Mouse (Mus musculus): ENCODE measurements around the gene Mcrip2. TPM values are rescaled to one million over a fixed set of nuclear protein-coding genes. Genes with fewer than 3 reads are reported as not detected.

Gene Mcrip2
- polyA plus RNA-seq, 1 experiment, result 258 TPM

- no peak for TF ChIP-seq CTCF (conservative IDR thresholded peaks at IDR 0.05; ENCODE audit: insufficient read depth, insufficient read length, low read depth, low read length)
- TF ChIP-seq POLR2A (IDR thresholded peaks at IDR 0.05; ENCODE audit: low read depth, low read length), result no peak
- Histone ChIP-seq H3K36me3 (ENCODE audit: control insufficient read depth, insufficient read depth, low read length) (no peaks in the 10 kb centered on the region), H3K27ac (ENCODE audit: insufficient read depth, low read depth, low read length) (no peak overlapping the region), H3K27me3 (replicated peaks; ENCODE audit: control insufficient read depth, insufficient read depth, low read length) (no peaks in the 10 kb centered on the region), H3K4me1 (ENCODE audit: control insufficient read depth, insufficient read depth, low read length) (peaks cover 13% of the 10 kb centered on the region; the same call in 1 of the 2 replicates), H3K4me3 (ENCODE audit: insufficient read depth, low read depth, low read length) (no peak overlapping the region)
- 36% methylated on average over 4 of the region's 4 CpGs for WGBS
- no peak for DNase-seq
These were observed 13.1 kb upstream of the Mcrip2 start for GRCm38 (mm10) chr17:25881691-25882090.

GRCm38 (mm10) chr17:25880913-25881641 is 12.5 kb upstream of the Mcrip2 start:
- no peaks in the 10 kb centered on the region for H3K36me3 ChIP-seq (ENCODE audit: control insufficient read depth, insufficient read depth, low read length)
- TF ChIP-seq POLR2A (IDR thresholded peaks at IDR 0.05; ENCODE audit: low read depth, low read length) (no peak), CTCF (conservative IDR thresholded peaks at IDR 0.05; ENCODE audit: insufficient read depth, insufficient read length, low read depth, low read length) (no peak)
- WGBS, result 26% methylated on average over 5 of the region's 5 CpGs
- H3K27me3 ChIP-seq (replicated peaks; ENCODE audit: control insufficient read depth, insufficient read depth, low read length), result no peaks in the 10 kb centered on the region
- no peak overlapping the region for H3K27ac ChIP-seq (ENCODE audit: insufficient read depth, low read depth, low read length)
- peak; percentile 71 for DNase-seq
- H3K4me3 ChIP-seq (ENCODE audit: insufficient read depth, low read depth, low read length), result no peak overlapping the region
- peaks cover 19% of the 10 kb centered on the region; the same call in 1 of the 2 replicates for H3K4me1 ChIP-seq (ENCODE audit: control insufficient read depth, insufficient read depth, low read length)

- DNase-seq, result no peak
- H3K27me3 ChIP-seq (replicated peaks; ENCODE audit: control insufficient read depth, insufficient read depth, low read length), result no peaks in the 10 kb centered on the region
- H3K4me3 ChIP-seq (ENCODE audit: insufficient read depth, low read depth, low read length), result no peak within 1 kb of the TSS
- WGBS, result 42% methylated on average over 5 of the region's 5 CpGs
- no peak within 1 kb of the TSS for H3K27ac ChIP-seq (ENCODE audit: insufficient read depth, low read depth, low read length)
- TF ChIP-seq POLR2A (IDR thresholded peaks at IDR 0.05; ENCODE audit: low read depth, low read length) (no peak), CTCF (conservative IDR thresholded peaks at IDR 0.05; ENCODE audit: insufficient read depth, insufficient read length, low read depth, low read length) (no peak)
- no peaks in the 10 kb centered on the region for H3K36me3 ChIP-seq (ENCODE audit: control insufficient read depth, insufficient read depth, low read length)
- H3K4me1 ChIP-seq (ENCODE audit: control insufficient read depth, insufficient read depth, low read length), result peaks cover 22% of the 10 kb centered on the region; the same call in 1 of the 2 replicates
These were observed 11.8 kb upstream of the Mcrip2 start, which contains the start of gene Wfikkn1 for GRCm38 (mm10) chr17:25880196-25880910. Gene Wfikkn1 (minus strand): TSS chr17:25880858.

GRCm38 (mm10) chr17:25879750-25880149 is 11.2 kb upstream of the Mcrip2 start:
- TF ChIP-seq POLR2A (IDR thresholded peaks at IDR 0.05; ENCODE audit: low read depth, low read length) (no peak), CTCF (conservative IDR thresholded peaks at IDR 0.05; ENCODE audit: insufficient read depth, insufficient read length, low read depth, low read length) (no peak)
- 54% methylated on average over 8 of the region's 8 CpGs for WGBS

GRCm38 (mm10) chr17:25879261-25879660 is 10.7 kb upstream of the Mcrip2 start:
- Histone ChIP-seq H3K27me3 (replicated peaks; ENCODE audit: control insufficient read depth, insufficient read depth, low read length) (no peaks in the 10 kb centered on the region), H3K4me3 (ENCODE audit: insufficient read depth, low read depth, low read length) (no peak overlapping the region), H3K36me3 (ENCODE audit: control insufficient read depth, insufficient read depth, low read length) (no peaks in the 10 kb centered on the region), H3K4me1 (ENCODE audit: control insufficient read depth, insufficient read depth, low read length) (peaks cover 27% of the 10 kb centered on the region; the same call in 1 of the 2 replicates), H3K27ac (ENCODE audit: insufficient read depth, low read depth, low read length) (no peak overlapping the region)
- TF ChIP-seq CTCF (conservative IDR thresholded peaks at IDR 0.05; ENCODE audit: insufficient read depth, insufficient read length, low read depth, low read length) (peak; percentile 70), POLR2A (IDR thresholded peaks at IDR 0.05; ENCODE audit: low read depth, low read length) (no peak)
- 42% methylated on average over 4 of the region's 4 CpGs for WGBS
- peak; percentile 82 for DNase-seq

More at GRCm38 (mm10) chr17:25879750-25880149, 11.2 kb upstream of the Mcrip2 start:
- Histone ChIP-seq H3K36me3 (ENCODE audit: control insufficient read depth, insufficient read depth, low read length) (no peaks in the 10 kb centered on the region), H3K27me3 (replicated peaks; ENCODE audit: control insufficient read depth, insufficient read depth, low read length) (no peaks in the 10 kb centered on the region), H3K27ac (ENCODE audit: insufficient read depth, low read depth, low read length) (no peak overlapping the region), H3K4me3 (ENCODE audit: insufficient read depth, low read depth, low read length) (no peak overlapping the region), H3K4me1 (ENCODE audit: control insufficient read depth, insufficient read depth, low read length) (peaks cover 22% of the 10 kb centered on the region; the same call in 1 of the 2 replicates)
- no peak for DNase-seq

GRCm38 (mm10) chr17:25878611-25879180 is 10.1 kb upstream of the Mcrip2 start:
- no peaks in the 10 kb centered on the region for H3K36me3 ChIP-seq (ENCODE audit: control insufficient read depth, insufficient read depth, low read length)
- DNase-seq, result no peak
- no peak overlapping the region for H3K4me3 ChIP-seq (ENCODE audit: insufficient read depth, low read depth, low read length)
- H3K27me3 ChIP-seq (replicated peaks; ENCODE audit: control insufficient read depth, insufficient read depth, low read length), result no peaks in the 10 kb centered on the region
- TF ChIP-seq POLR2A (IDR thresholded peaks at IDR 0.05; ENCODE audit: low read depth, low read length) (no peak), CTCF (conservative IDR thresholded peaks at IDR 0.05; ENCODE audit: insufficient read depth, insufficient read length, low read depth, low read length) (no peak)
- 89% methylated on average over 19 of the region's 19 CpGs for WGBS
- H3K4me1 ChIP-seq (ENCODE audit: control insufficient read depth, insufficient read depth, low read length), result peaks cover 31% of the 10 kb centered on the region; the same call in 1 of the 2 replicates
- H3K27ac ChIP-seq (ENCODE audit: insufficient read depth, low read depth, low read length), result no peak overlapping the region

All from kidney, adult 2 months (tissue).